Mouse (Mus musculus) lung, adult 10 weeks (tissue): ENCODE data around the gene Rab11b. TPM values are rescaled to one million over a fixed set of nuclear protein-coding genes. Genes with fewer than 3 reads are reported as not detected.

ENCODE experiments used
- polyA plus RNA-seq: library from polyadenylated mRNA; stranded (reverse); fragments of 350-450 nt; fragmentation: Illumina TruSeq; extraction: RNeasy Lipid Tissue Mini Kit (QIAGEN cat#74804); gene quantifications from one replicate; pipeline ENCODE4 v1.2.3, GENCODE M21; 2014; ENCODE audit warnings: low read depth, low replicate concordance; ENCODE audit not compliant: insufficient read depth

Rab11b gene
- polyA plus RNA-seq: 122 TPM

DNA sequence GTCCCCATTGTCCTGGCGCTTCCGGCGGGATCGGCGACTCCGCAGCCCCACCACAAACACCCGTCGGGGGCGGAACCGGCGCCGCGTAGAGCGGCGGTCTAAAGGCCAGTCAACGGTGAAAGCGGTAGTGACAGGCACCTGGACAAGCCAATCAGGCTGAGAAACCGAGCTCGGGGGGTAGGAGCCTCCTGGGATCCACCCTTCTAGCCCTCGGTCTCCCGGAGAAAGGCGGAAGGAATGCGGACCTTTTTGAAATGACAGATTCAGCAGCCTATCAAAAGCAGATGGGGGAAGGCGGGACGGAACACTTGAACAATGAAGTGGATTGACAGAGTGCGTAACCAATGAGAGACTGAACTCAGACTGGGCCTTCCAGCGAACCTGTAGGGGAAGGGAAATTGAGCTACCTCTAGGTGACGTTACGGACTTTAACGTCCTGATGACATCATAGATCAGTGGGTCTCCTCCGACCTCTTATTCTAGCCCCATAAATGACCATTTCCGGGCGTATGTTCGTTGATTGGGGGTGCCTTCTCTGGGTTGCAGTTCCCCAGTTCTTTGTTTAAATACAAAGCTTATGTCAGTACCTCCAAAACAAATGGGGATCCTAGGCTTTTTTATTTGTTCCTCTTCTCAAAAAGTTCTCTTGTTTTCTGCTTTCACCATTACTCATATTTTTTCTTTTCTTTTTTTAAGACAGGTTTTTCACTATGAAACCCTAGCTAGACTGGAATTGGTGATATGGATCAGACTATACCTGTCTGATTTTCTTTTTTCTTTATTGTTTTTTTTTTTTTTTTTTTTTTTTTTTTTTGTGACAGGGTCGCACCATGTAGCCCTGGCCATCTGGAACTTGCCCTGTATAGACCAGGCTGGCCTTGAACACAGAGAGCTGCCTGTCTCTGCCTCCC lies at the start of gene Rab11b:
TSS of gene Rab11b (minus strand) at position 276 of the 911 bp plus-strand sequence.

DNA sequence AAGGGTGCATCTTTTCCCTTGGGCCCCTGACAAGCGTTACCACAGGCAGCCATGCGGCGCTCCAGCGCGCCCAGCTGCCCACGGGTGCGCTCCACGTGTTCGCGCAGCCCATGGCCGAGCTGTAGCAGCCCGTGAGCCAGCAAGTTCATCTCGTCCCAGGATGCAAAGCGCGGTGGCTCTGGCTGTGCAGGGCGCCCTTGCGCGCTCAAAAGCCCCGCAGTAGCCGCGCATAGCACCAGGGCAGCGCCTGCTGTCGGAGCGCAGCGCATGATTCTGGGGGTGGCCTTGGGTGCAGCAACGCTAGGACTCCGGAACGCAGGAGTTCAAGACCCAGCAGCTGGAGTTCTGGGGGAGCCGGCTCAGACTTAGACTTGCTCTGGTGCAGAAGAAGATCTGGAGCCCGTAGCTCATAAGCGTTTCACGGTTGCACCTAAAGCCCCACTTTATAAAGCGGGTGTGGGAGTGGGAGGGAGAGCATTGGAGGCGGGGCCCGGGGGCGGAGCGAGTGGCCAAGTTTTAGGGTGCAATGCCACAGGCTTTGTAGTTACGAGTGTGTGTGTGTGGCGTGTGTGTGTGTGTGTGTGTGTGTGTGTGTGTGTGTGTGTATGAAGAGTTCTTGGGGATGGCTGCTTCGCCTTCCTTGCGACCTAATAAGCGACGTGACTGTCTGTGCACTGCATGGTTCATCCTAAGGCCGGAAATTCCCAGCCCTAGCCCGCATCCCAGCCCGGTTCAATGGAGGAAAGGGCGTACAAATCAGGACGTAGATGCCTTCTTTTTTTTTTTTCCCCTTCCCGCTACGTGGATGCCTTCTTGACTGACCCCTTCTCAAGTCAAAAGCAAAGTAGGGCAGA lies 21.0 kb upstream of the Rab11b start, which contains the start of gene Angptl4:
TSS of gene Angptl4 (minus strand) at position 707 of the 854 bp plus-strand sequence.

DNA sequence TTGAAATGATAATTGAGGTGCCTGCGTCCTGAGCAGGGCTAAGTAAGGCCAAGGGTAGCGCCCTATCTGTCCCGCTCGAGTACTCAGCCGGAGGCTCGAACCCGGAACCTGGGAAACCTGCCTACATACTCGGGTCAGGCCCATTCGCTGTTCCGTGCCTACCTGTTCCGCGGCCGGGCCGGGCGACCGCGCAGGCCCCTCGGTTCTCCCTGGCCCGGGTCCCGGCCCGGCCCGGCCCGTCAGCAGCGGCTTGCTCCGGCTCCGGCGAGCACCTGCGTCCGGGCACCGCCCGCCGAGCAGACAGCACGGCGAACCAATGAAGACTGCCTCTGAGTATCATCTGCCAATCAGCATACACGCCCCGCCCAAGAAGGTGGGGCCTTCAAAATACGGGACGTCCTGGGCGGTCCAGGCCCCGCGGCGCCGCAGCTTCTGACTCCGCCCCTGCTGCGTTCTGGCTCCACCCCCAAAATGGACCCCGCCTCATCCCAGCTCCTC lies 41.9 kb downstream of the Rab11b start, which contains the start of gene March2:
TSS of gene March2 (minus strand) at position 287 of the 498 bp plus-strand sequence.

Other genes starting within 250 kb of the Rab11b start
- gene Adamts10, start 236.3 kb downstream of the Rab11b start, polyA plus RNA-seq: 47.9 TPM
- gene Myo1f, start 204.8 kb downstream of the Rab11b start, polyA plus RNA-seq: 9.4 TPM
- gene Zfp414, start 131.4 kb downstream of the Rab11b start, polyA plus RNA-seq: 14.9 TPM
- gene Pram1, start 122.5 kb downstream of the Rab11b start, polyA plus RNA-seq: 1.2 TPM
- gene Hnrnpm, start 73.7 kb downstream of the Rab11b start, polyA plus RNA-seq: 86.6 TPM
- 99.6 TPM for gene March2, start 41.9 kb downstream of the Rab11b start, polyA plus RNA-seq
- 61.5 TPM for gene Angptl4, start 21.3 kb upstream of the Rab11b start, polyA plus RNA-seq
- 178 TPM for gene Kank3, start 50.0 kb upstream of the Rab11b start, polyA plus RNA-seq
- gene Rps28, start 64.0 kb upstream of the Rab11b start, polyA plus RNA-seq: 1,820 TPM
- gene Ndufa7, start 64.0 kb upstream of the Rab11b start, polyA plus RNA-seq: 520 TPM
- 20.1 TPM for gene Cd320, start 82.6 kb upstream of the Rab11b start, polyA plus RNA-seq
- not detected for gene Gm7029, start 113.3 kb upstream of the Rab11b start, polyA plus RNA-seq
- 0.86 TPM for gene Kifc1, start 130.1 kb upstream of the Rab11b start, polyA plus RNA-seq
- 1.2 TPM for gene Platr17, start 144.6 kb upstream of the Rab11b start, polyA plus RNA-seq
- gene Daxx, start 148.9 kb upstream of the Rab11b start, polyA plus RNA-seq: 19.4 TPM
- gene Tapbp, start 155.4 kb upstream of the Rab11b start, polyA plus RNA-seq: 126 TPM
- 18.1 TPM for gene Zbtb22, start 155.4 kb upstream of the Rab11b start, polyA plus RNA-seq
- 38.7 TPM for gene Rgl2, start 169.0 kb upstream of the Rab11b start, polyA plus RNA-seq
- 90.6 TPM for gene Pfdn6, start 179.8 kb upstream of the Rab11b start, polyA plus RNA-seq
- gene Wdr46, start 180.1 kb upstream of the Rab11b start, polyA plus RNA-seq: 8.3 TPM
- gene B3galt4, start 191.0 kb upstream of the Rab11b start, polyA plus RNA-seq: 5.8 TPM
- 16.3 TPM for gene Vps52, start 195.3 kb upstream of the Rab11b start, polyA plus RNA-seq
- 2,519 TPM for gene Rps18, start 195.5 kb upstream of the Rab11b start, polyA plus RNA-seq
- 1,531 TPM for gene H2-K1, start 239.8 kb upstream of the Rab11b start, polyA plus RNA-seq